Mouse (Mus musculus): ENCODE results near the gene Rnf220. TPM values are rescaled to one million over a fixed set of nuclear protein-coding genes. Genes with fewer than 3 reads are reported as not detected.

Rnf220 gene
- polyA plus RNA-seq, 1 experiment from 2014 or later: 102 TPM

DNA sequence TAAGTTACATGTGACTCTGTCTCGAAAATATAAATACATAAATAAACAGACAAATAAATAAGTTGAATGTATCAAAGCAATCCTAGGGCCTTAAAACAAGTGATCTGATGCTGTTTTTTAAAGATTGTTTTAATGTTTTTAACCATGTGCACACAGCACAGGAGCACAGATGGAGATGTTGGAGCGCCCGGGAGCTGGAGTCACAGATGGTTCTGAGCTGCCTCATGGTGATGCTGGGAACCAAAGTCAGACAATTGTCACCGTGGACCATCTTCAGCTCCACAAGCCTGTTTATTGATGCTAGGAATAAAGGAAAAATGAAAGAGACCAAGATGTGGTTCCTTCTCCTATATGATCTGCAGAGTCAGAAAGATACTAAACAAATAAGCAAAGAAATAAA, 21.4 kb upstream of the Rnf220 start:
- Histone ChIP-seq H3K27me3 (ENCODE audit: low read depth, poor library complexity, severe bottlenecking) (peaks cover 11% of the 10 kb centered on the region), H3K4me1 (no peaks in the 10 kb centered on the region), H3K27ac (replicated peaks) (no peak overlapping the region), H3K4me3 (no peak overlapping the region), H3K9me3 (replicated peaks) (no peaks in the 10 kb centered on the region), H3K36me3 (no peaks in the 10 kb centered on the region)
- no peak for DNase-seq (ENCODE audit: low spot score)
- WGBS: 93% methylated on average over 4 of the region's 4 CpGs

- H3K4me3 ChIP-seq: no peak overlapping the region
- no peak for DNase-seq (ENCODE audit: low spot score)
- H3K9me3 ChIP-seq (replicated peaks): peaks cover 9% of the 10 kb centered on the region
- peaks cover 46% of the 10 kb centered on the region for H3K27me3 ChIP-seq (ENCODE audit: low read depth, poor library complexity, severe bottlenecking)
- H3K4me1 ChIP-seq: peaks cover 29% of the 10 kb centered on the region
- no peak overlapping the region for H3K27ac ChIP-seq (replicated peaks)
- H3K36me3 ChIP-seq: 0 out of 2 replicates have a peak, but pooled peaks cover 2% of the 10 kb centered on the region
- 93% methylated on average over 8 of the region's 8 CpGs for WGBS
Observed at GRCm38 (mm10) chr4:117499043-117499442, 2.2 kb upstream of the Rnf220 start.

- 0% methylated on average over 33 of the region's 33 CpGs for WGBS
Observed at GRCm38 (mm10) chr4:117495869-117496401, 917 bp downstream of the Rnf220 start.

DNA sequence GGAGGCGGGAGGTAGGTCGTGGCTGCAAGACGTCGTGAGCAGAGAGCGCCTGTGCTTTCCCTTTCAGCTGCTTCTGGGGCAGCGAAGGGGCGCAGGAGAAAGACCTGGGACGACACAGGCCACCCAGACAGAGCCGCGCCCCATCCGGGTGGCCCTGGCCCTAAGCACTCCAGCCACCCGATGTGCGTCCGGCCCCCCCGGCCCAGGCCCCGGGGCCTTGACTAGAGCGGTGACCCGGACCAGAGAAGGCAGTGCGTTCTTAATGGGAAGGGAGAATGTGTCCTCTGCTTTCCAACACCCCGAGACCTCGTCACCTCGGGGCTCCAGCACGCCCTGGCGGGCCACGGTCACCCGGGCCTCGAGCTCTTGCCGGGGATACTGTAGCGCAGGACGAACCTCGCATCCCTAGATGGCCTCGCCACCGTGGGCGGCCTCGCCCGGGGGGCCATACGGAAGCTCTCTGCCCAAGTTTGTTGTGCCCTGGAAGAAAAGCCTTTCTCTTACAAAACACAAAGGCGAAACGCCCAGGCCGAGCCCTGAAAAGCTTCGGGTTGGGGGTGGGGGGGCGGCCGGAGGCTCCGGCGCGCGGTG, 1.8 kb downstream of the Rnf220 start:
- under 1% methylated on average over 47 of the region's 47 CpGs for WGBS
- H3K4me3 ChIP-seq: peak overlapping the region; percentile 79
- H3K27me3 ChIP-seq (ENCODE audit: low read depth, poor library complexity, severe bottlenecking): peaks cover 85% of the 10 kb centered on the region
- peaks cover 59% of the 10 kb centered on the region for H3K4me1 ChIP-seq
- peak; percentile 81 for DNase-seq (ENCODE audit: low spot score)
- H3K27ac ChIP-seq (replicated peaks): peak overlapping the region; percentile 92
- H3K9me3 ChIP-seq (replicated peaks): no peaks in the 10 kb centered on the region
- H3K36me3 ChIP-seq: peaks cover 2% of the 10 kb centered on the region

More at GRCm38 (mm10) chr4:117495869-117496401, 917 bp downstream of the Rnf220 start:
- H3K36me3 ChIP-seq: no peaks in the 10 kb centered on the region
- peaks cover 56% of the 10 kb centered on the region for H3K4me1 ChIP-seq
- H3K4me3 ChIP-seq: peak overlapping the region; percentile 79
- peak; percentile 62 for DNase-seq (ENCODE audit: low spot score)
- H3K9me3 ChIP-seq (replicated peaks): no peaks in the 10 kb centered on the region
- H3K27me3 ChIP-seq (ENCODE audit: low read depth, poor library complexity, severe bottlenecking): peaks cover 76% of the 10 kb centered on the region
- peak overlapping the region; percentile 92 for H3K27ac ChIP-seq (replicated peaks)

DNA sequence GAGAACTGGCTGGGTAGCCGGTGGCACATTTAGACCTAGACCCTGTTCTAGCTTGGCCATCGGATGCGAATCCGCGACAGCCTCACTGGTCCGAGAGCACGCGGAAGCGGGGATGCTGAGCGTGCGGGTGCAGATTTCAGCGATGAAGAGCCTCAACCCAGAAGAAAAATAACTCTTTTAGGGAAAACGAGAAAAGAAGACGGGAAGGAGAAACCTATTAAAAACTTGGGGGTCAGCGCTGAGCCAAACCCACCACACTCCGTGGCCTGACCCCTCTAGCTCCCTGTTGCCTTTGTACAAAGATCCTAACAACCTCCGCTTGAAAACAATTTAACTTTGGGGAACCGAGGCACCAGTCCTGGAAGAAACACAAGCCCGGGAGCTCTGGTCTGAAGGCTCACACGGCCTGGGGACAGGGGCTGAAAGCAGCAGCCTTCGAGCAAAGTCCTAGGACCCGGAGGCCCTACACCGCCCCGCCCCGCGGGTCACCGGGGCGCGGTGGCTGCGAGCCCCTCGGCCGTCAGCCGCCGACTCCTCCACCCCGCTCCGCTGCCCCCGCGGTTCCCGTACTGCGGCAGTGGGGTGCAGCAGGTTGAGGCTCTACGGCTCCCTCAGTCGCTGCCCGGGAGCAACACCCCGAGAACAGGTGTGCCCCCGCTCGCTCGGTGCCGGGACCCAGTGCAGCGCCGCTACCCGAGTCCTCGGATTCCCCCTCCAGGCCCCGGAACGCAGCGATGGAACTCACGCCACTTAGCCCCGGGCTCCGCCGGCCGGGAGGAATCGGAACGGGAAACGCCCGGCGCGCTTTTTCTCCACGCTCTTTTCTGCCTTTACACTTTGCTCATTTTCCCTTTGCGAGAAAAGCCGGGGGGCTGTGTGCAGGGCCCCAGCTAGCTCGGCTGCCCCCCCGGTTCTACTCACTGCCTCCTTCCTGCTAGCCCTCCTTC, 2.7 kb downstream of the Rnf220 start:
- Histone ChIP-seq H3K4me3 (peak overlapping the region; percentile 79), H3K27ac (replicated peaks) (peak overlapping the region; percentile 92), H3K27me3 (ENCODE audit: low read depth, poor library complexity, severe bottlenecking) (peaks cover 93% of the 10 kb centered on the region), H3K36me3 (peaks cover 10% of the 10 kb centered on the region), H3K4me1 (peaks cover 62% of the 10 kb centered on the region), H3K9me3 (replicated peaks) (no peaks in the 10 kb centered on the region)
- DNase-seq (ENCODE audit: low spot score): peak; percentile 70
- under 1% methylated on average over 71 of the region's 71 CpGs for WGBS

- Histone ChIP-seq H3K9me3 (replicated peaks) (no peaks in the 10 kb centered on the region), H3K4me3 (peak overlapping the region; percentile 79), H3K27me3 (ENCODE audit: low read depth, poor library complexity, severe bottlenecking) (peaks cover 93% of the 10 kb centered on the region), H3K4me1 (peaks cover 66% of the 10 kb centered on the region), H3K36me3 (peaks cover 14% of the 10 kb centered on the region), H3K27ac (replicated peaks) (peak overlapping the region; percentile 92)
- peak; percentile 56 for DNase-seq (ENCODE audit: low spot score)
- 3% methylated on average over 17 of the region's 17 CpGs for WGBS
Observed at GRCm38 (mm10) chr4:117493161-117493568, 3.7 kb downstream of the Rnf220 start.

- H3K4me3 ChIP-seq: 0 out of 2 replicates have a peak overlapping the region, but pooled peaks have one; percentile 79
- no peak overlapping the region for H3K27ac ChIP-seq (replicated peaks)
- peaks cover 93% of the 10 kb centered on the region for H3K27me3 ChIP-seq (ENCODE audit: low read depth, poor library complexity, severe bottlenecking)
- DNase-seq (ENCODE audit: low spot score): no peak
- H3K36me3 ChIP-seq: peaks cover 14% of the 10 kb centered on the region
- H3K9me3 ChIP-seq (replicated peaks): no peaks in the 10 kb centered on the region
- WGBS: 77% methylated on average over 6 of the region's 6 CpGs
- H3K4me1 ChIP-seq: peaks cover 74% of the 10 kb centered on the region
Observed at GRCm38 (mm10) chr4:117491840-117492239, 5.0 kb downstream of the Rnf220 start.

DNA sequence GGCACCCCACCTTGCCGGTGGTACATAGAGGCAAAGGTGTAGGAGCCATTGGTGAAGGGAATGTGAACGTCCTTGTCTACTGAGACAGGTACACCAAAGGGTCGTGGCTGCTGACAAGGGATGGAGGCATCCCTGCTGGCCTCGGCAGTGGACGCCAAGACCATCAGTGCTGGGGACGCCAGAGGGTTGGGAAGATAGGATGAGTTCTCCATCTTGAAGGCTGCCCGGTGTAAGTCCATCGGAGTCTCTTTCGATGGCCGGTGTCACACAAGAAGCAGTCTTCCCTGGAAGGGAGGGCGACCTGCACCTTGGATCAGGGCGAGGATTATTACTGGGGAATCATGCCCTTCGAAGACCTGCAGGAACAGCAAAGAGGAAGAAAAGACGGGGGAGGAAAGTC, 6.9 kb downstream of the Rnf220 start:
- Histone ChIP-seq H3K27ac (replicated peaks) (no peak overlapping the region), H3K9me3 (replicated peaks) (no peaks in the 10 kb centered on the region), H3K4me1 (peaks cover 76% of the 10 kb centered on the region), H3K36me3 (peaks cover 21% of the 10 kb centered on the region), H3K27me3 (ENCODE audit: low read depth, poor library complexity, severe bottlenecking) (peaks cover 100% of the 10 kb centered on the region), H3K4me3 (no peak overlapping the region)
- DNase-seq (ENCODE audit: low spot score): no peak
- 88% methylated on average over 14 of the region's 14 CpGs for WGBS

DNA sequence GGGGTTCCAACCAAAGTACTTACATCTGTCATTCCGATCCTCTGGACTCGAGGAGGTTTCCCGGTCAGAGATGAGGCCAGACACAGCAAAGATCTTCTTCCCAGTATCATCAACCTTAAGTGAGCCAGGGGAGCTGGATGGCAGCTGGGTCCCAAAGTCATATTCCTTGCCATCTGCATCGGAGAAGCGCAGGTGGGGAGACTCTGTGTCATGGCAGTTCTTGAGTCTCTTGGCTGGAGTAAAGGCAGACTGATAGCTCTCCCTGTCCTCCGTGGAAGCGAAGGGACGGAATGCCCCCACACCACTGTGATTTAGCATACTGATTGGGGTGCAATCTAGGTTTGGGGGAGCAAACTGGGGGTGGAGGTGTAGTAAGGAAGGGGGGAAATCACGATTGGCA, 7.3 kb downstream of the Rnf220 start:
- H3K36me3 ChIP-seq: peaks cover 21% of the 10 kb centered on the region
- H3K9me3 ChIP-seq (replicated peaks): no peaks in the 10 kb centered on the region
- DNase-seq (ENCODE audit: low spot score): no peak
- peaks cover 76% of the 10 kb centered on the region for H3K4me1 ChIP-seq
- H3K4me3 ChIP-seq: no peak overlapping the region
- peaks cover 100% of the 10 kb centered on the region for H3K27me3 ChIP-seq (ENCODE audit: low read depth, poor library complexity, severe bottlenecking)
- 95% methylated on average over 9 of the region's 9 CpGs for WGBS
- H3K27ac ChIP-seq (replicated peaks): no peak overlapping the region

DNA sequence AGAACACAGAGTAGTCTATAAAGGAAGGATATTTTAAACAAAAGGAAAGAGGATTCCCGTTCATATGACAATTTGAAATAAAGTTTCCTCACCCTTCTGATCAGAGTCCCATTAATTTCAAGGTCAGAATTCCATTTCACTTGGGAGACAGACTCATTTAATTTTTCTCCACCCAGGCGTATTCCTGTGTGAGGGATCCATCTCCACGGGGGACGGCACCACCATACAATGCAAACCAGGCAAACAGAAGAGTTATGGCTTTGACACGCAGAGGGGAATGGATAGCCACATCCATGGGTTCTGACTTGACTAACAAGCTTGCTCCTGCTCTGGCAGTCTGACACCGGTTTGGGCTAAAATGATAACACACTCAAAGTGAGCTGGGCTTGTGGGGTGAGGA, 9.4 kb downstream of the Rnf220 start:
- 80% methylated on average over 6 of the region's 6 CpGs for WGBS
- Histone ChIP-seq H3K4me3 (no peak overlapping the region), H3K27ac (replicated peaks) (0 out of 2 replicates have a peak overlapping the region, but pooled peaks have one; percentile 42), H3K27me3 (ENCODE audit: low read depth, poor library complexity, severe bottlenecking) (peaks cover 93% of the 10 kb centered on the region), H3K36me3 (peaks cover 21% of the 10 kb centered on the region), H3K4me1 (peaks cover 67% of the 10 kb centered on the region), H3K9me3 (replicated peaks) (no peaks in the 10 kb centered on the region)
- DNase-seq (ENCODE audit: low spot score): no peak

DNA sequence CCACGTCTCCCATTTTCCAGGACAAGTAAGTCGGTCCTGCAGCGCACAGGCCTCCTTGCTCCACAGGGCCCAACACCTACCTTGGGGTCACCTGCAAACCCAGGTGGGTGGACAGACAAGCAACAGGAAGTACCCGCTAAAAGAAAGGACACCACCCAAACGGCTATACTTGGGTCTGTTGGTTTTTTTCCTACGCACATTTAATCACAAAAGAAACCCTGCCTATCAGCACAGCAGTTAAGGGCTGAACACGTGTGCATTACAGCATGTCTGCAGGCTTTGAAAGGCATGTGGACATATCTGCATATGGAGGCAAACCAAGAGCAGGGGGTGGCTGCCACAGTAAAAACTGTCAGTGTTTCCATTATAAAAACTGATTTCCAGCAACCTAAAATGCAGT, 10.7 kb downstream of the Rnf220 start:
- peaks cover 21% of the 10 kb centered on the region for H3K36me3 ChIP-seq
- DNase-seq (ENCODE audit: low spot score): no peak
- 87% methylated on average over 7 of the region's 7 CpGs for WGBS
- peaks cover 69% of the 10 kb centered on the region for H3K4me1 ChIP-seq
- no peaks in the 10 kb centered on the region for H3K9me3 ChIP-seq (replicated peaks)
- H3K27me3 ChIP-seq (ENCODE audit: low read depth, poor library complexity, severe bottlenecking): peaks cover 93% of the 10 kb centered on the region
- no peak overlapping the region for H3K27ac ChIP-seq (replicated peaks)
- H3K4me3 ChIP-seq: no peak overlapping the region

DNA sequence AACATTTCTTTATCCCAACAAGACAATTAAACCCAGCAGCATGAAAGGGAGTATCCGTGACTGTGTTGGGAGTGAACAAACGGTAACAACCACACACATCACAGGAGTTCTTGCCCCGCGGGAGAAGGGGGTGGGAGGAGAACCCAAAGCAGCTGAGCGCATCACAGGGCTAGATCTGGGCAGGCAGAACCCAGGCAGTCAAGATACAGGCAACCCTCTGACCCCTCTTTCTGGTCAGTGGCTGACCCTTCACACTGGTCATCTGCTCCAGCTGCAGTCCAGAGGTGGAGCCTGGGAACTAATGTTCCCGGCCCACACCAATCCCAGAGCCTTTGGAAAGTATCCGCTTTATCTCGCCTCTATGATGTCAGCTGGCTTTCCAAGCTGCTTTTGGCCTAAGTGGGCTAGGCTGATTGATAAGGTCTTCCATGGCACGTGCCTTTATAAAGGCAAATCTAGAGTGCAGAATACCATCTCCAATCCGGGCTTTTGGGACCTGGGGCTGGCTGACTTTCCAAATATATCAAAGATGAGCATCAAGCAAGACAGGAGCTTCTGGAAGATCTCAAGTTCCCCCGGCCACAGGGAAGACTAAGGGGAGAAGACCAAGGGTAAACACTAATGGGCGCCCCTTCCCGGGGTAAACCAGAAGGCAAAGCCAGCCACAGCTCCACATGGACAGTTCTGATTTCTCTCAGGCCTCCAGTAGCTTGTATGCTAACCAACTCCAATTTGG, 11.6 kb downstream of the Rnf220 start:
- H3K27ac ChIP-seq (replicated peaks): peak overlapping the region; percentile 85
- 25% methylated on average over 13 of the region's 13 CpGs for WGBS
- peaks cover 21% of the 10 kb centered on the region for H3K36me3 ChIP-seq
- DNase-seq (ENCODE audit: low spot score): no peak
- H3K9me3 ChIP-seq (replicated peaks): no peaks in the 10 kb centered on the region
- peaks cover 93% of the 10 kb centered on the region for H3K27me3 ChIP-seq (ENCODE audit: low read depth, poor library complexity, severe bottlenecking)
- peaks cover 77% of the 10 kb centered on the region for H3K4me1 ChIP-seq
- peak overlapping the region; percentile 59 for H3K4me3 ChIP-seq
